In genomic region chr3:138542621-138543020, GRCm38 (mm10) we compare ENCODE assay signal across 28 mouse cellular contexts. TPM values are rescaled to one million over a fixed set of nuclear protein-coding genes. Genes with fewer than 3 reads are reported as not detected.
DNase-seq lines count a peak whose midpoint lies in the region; ATAC-seq lines count a peak whose summit lies in the region.
"Had no signal": no experiment of that assay in that cellular context is flagged by ENCODE, and none has a peak within 500 bp of the region (broad histone marks: within the 10 kb centered on the region; RNA-seq: fewer than 3 reads in every experiment).

No protein-coding gene starts in this region.

- H3K4me1 ChIP-seq in hindbrain, embryonic 13.5 days (replicated peaks), result 0 out of 2 replicates have a peak, but pooled peaks cover 5% of the 10 kb centered on the region
- H3K4me1 ChIP-seq: hindbrain, embryonic 10.5 days; midbrain, embryonic 10.5 days had no signal

- ATAC-seq in common myeloid progenitor, adult 5-6 weeks (replicated peaks; ENCODE audit: low read depth, poor library complexity, severe bottlenecking), result 0 out of 2 replicates have a peak, but pooled peaks have one; percentile 23
- peak; percentile 74 for ATAC-seq in inflammation-experienced regulatory T-cells, adult 6 months
- ATAC-seq in hindbrain, embryonic 13.5 days (ENCODE audit: low FRiP score), result no peak
- ATAC-seq: forebrain, embryonic 14.5 days; hindbrain, embryonic 16.5 days; midbrain, embryonic 16.5 days had no signal

- 79% methylated on average over 3 of the region's 3 CpGs for WGBS in hindbrain, embryonic 13.5 days

- H3K9me3 ChIP-seq in hindbrain, embryonic 13.5 days, result no peaks in the 10 kb centered on the region
- H3K9me3 ChIP-seq: embryonic facial prominence, embryonic 15.5 days; hindbrain, embryonic 10.5 days; limb, embryonic 12.5 days; liver, embryonic 15.5 days; midbrain, embryonic 10.5 days; neural tube, embryonic 13.5 days had no signal

- no peak overlapping the region for H3K4me3 ChIP-seq in hindbrain, embryonic 13.5 days
- H3K4me3 ChIP-seq: embryonic facial prominence, embryonic 15.5 days; hindbrain, embryonic 10.5 days; layer of hippocampus, adult 2 months; left cerebral cortex, adult 2 months; limb, embryonic 12.5 days; liver, embryonic 15.5 days; midbrain, embryonic 10.5 days; neural tube, embryonic 13.5 days had no signal

- H3K36me3 ChIP-seq in hindbrain, embryonic 13.5 days, result no peaks in the 10 kb centered on the region
- H3K36me3 ChIP-seq: embryonic facial prominence, embryonic 15.5 days; limb, embryonic 12.5 days had no signal

- no peak overlapping the region for H3K9ac ChIP-seq in hindbrain, embryonic 13.5 days
- H3K9ac ChIP-seq: embryonic facial prominence, embryonic 15.5 days; limb, embryonic 12.5 days; liver, embryonic 15.5 days; lung, embryonic 14.5 days; neural tube, embryonic 13.5 days had no signal

- H3K27ac ChIP-seq in hindbrain, embryonic 13.5 days, result no peak overlapping the region
- H3K27ac ChIP-seq: embryonic facial prominence, embryonic 15.5 days; hindbrain, embryonic 10.5 days; layer of hippocampus, adult 2 months; left cerebral cortex, adult 2 months; limb, embryonic 12.5 days; liver, embryonic 15.5 days; midbrain, embryonic 10.5 days; neural tube, embryonic 13.5 days had no signal

- H3K4me2 ChIP-seq in hindbrain, embryonic 13.5 days, result no peak overlapping the region
- H3K4me2 ChIP-seq: embryonic facial prominence, embryonic 15.5 days; limb, embryonic 12.5 days; liver, embryonic 15.5 days; lung, embryonic 14.5 days; neural tube, embryonic 13.5 days had no signal

- peak; percentile 56 for DNase-seq in 416B (ENCODE audit: low read depth)
- peak; percentile 50 for DNase-seq in CD4-positive helper T cell, adult 2 months (ENCODE audit: low read depth, low spot score)
- no peak for DNase-seq in c-Kit-positive CD71-positive TER-119-positive erythroid progenitor cells, embryonic 14.5 days (ENCODE audit: low spot score)
- no peak for DNase-seq in cerebellum, adult 11 months
- DNase-seq: adrenal gland, adult 2 months; adrenal gland, postnatal 36 days; cerebellum, adult 8-10 months; heart, postnatal 14 days; kidney, adult 11 months; kidney, postnatal 14 days; lung, embryonic 14.5 days; lung, postnatal 14 days; right cerebral cortex, postnatal 14 days; thymus, postnatal 25 days had no signal

- no peaks in the 10 kb centered on the region for H3K27me3 ChIP-seq in hindbrain, embryonic 13.5 days
- H3K27me3 ChIP-seq: embryonic facial prominence, embryonic 15.5 days; limb, embryonic 12.5 days; liver, embryonic 15.5 days; neural tube, embryonic 13.5 days had no signal

RNA-seq across cellular contexts. Expression of gene Eif4e, which starts 16.6 kb away (rescaled TPM):
- 197 and 200 TPM in 2 replicates for total RNA-seq in common myeloid progenitor, adult 5-6 weeks (2017)
- 100 to 1,000 TPM; 233 to 405 (median 322) TPM for polyA plus RNA-seq in inflammation-experienced regulatory T-cells, adult 6 months (2017; shearing (Covaris generic))
- polyA plus RNA-seq in hindbrain, embryonic 13.5 days (2015; fragmentation: Nextera tagmentation; extraction: Ambion mirVana), result 317 and 323 TPM in 2 replicates

RNA-seq across cellular contexts. Expression of gene Metap1, which starts 53.3 kb away (rescaled TPM):
- total RNA-seq in common myeloid progenitor, adult 5-6 weeks (2017), result 48.5 and 61.1 TPM in 2 replicates
- polyA plus RNA-seq in inflammation-experienced regulatory T-cells, adult 6 months (2017; shearing (Covaris generic)), result 10 to 100 TPM; 30.5 to 37.9 (median 35.2) TPM
- polyA plus RNA-seq in hindbrain, embryonic 13.5 days (2015; fragmentation: Nextera tagmentation; extraction: Ambion mirVana), result 47.7 and 49.9 TPM in 2 replicates

Comparison
In these comparisons a context has a peak if more than half of its experiments do, and no peak if none do; other contexts are left out.
1. DNase-seq: peak in 416B (single experiment) and CD4-positive helper T cell, adult 2 months (single experiment); none in c-Kit-positive CD71-positive TER-119-positive erythroid progenitor cells, embryonic 14.5 days (single experiment) and cerebellum, adult 11 months (single experiment).